Mouse (Mus musculus) naive thymus-derived CD4-positive, alpha-beta T cell, adult 2 months (primary cell): ENCODE measurements around the gene Fsd2.

Experiments used
- DNase-seq: peaks from one replicate; pipeline ENCODE4 v3.0.0-alpha.2; 2011; ENCODE audit warnings: low read depth

Fsd2 gene

DNA sequence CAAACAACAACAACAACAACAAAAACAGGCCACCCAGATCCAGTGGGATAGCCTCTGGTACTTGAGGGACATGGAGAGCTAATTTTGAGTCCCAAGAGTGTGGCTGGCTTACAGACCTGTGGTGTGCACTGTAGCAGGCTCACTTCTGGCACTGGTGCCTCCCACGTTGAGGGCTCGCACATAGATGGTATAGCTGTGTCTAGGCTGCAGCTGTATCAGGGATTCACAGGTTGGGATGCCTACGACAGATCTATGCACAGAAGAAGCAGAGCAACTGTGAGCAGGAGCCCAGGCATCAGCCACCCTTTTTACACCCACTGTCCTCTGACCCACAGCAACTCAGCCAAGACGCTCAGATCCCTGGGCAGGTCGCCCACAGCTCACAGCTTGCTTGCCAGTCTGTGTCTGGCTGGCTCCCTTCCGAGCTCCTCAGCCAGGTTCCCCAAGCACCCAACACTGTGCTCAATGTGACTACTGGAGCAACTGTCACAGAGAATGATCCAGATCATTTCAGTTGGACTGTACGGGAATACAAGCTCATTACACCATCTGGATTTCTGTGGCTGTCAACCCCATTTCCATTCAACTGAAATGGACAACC, 24.7 kb downstream of the Fsd2 start:
- DNase-seq, result no peak

DNA sequence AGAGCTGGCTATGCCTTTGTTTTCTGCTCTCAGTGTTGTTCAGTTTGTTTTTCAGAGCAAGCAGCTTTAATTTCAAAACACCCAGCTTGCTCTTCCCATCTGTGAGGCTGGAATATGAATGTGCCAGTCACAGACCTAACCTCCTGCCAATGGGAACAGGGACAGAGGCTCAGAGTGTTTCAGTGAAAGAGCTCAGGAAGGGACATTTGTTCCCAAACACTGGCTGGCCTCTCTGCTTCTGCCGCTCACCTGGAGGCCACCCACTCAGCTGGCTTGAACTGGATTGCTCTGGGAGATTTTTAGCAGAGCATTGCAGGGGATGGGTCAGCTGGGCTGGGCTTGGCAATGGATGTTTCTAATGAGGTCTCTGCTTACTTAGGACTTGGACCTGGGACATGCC, 25.7 kb downstream of the Fsd2 start:
- no peak for DNase-seq

DNA sequence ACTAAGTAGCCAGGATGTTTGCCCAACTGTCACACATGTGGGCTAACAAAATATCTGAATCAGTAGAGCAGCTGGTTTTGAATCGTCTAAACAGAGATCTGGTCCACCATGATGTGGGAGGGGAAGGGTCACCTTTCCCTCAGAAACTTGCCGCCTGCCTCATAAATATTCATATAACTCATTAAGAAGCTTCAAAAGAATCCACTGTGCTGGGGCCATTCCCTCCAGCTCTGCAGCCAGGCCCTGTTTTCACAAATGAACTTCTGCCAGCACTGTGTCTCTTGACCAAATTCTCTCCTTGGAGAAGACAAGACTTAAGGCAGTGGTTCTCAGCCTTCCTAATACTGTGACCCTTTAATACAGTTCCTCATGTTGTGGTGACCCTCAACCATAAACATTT, 27.2 kb downstream of the Fsd2 start:
- DNase-seq, result no peak

DNA sequence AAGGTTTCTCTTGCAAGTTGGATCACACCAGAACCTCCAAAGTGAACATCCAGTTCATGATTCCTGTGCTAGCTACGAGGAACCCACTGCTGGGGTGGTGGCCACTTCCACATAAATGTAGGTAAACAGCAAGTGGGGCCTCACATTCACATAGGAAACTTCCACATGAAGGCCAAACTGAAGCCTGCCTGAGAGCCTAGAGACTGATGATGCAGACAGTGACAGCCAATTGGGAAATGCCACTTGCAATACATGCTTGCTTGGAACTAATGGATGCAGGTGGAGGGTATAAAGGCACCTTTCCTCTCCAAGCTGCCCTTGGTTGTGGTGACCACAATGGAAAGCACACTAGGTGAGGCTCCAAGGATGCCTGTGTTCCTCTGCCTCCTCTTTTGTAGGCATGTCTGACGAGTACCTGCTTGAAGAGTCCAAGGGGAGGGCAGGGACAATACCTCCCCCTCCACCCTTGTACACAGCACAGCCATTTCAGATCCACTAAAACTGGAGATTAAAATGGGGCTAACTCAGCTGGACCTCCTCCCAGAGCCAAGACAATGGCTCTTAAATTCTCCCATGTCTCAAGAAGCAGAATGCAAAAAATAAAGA, 28.6 kb downstream of the Fsd2 start:
- DNase-seq, result peak; percentile 51

GRCm38 (mm10) chr7:81536478-81536877, 30.3 kb downstream of the Fsd2 start:
- no peak for DNase-seq

- DNase-seq, result no peak
Observed at GRCm38 (mm10) chr7:81531462-81531861, 35.3 kb downstream of the Fsd2 start.

DNA sequence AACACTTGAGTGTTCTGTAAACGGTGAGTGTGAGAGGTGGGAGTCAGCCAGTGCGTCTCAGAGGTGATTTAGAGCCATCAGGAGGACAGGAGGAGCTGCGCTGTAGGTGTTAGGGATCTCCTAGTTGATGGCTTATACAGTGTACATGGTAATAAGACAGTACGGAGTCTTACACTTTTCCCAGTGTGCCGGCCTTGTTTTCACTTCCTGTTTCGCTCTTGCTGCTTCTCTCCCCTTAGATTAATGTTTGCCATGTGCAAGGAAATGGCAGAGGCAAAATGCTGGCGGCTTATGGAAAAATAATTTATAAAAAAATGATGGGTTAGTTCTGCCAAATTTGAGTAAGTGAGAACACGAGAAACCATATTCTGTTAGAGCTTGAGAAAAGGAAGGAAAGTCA, 37.8 kb downstream of the Fsd2 start:
- no peak for DNase-seq

DNA sequence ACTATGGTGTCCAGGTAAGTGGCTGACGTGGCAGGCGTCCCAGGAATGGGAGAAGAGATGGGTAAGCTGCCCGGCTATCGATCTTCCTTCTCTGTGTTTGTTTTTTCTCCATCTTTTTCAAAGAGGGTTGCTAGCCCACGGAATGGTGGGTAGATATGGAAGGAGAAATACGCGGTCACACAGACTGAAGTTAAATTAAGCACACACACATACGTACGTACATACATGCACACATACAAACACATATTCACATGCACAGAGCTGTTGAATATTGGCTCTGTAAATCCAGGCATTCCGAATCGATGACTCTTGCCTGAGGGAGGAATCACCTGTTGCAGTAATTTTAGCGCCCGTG, 43.1 kb downstream of the Fsd2 start:
- no peak for DNase-seq

- peak; percentile 97 for DNase-seq
Observed at GRCm38 (mm10) chr7:81523008-81523662, 43.6 kb downstream of the Fsd2 start.

- no peak for DNase-seq
Observed at GRCm38 (mm10) chr7:81516154-81517030, 50.4 kb downstream of the Fsd2 start.

- DNase-seq, result no peak
Observed at GRCm38 (mm10) chr7:81514906-81515590, 51.7 kb downstream of the Fsd2 start.

DNA sequence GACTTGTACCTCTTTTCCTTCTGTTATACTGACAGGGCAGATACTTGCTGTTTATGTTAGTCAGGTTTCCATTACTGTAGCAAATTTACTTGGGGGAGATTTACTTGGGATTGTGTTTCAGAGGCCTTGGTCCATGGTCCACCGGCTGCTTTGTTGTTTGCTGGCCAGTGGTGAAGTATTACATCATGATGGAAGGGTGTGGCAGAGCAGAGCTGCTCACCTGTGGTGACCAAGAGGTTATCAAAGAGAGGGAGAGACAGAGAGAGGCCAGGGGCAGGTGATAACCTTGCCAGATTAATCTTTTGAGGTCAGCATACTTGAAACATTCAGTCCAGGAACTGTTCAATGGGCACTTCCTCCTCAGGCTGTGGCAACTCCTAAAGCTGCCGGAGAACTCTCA, 65.7 kb downstream of the Fsd2 start:
- no peak for DNase-seq

DNA sequence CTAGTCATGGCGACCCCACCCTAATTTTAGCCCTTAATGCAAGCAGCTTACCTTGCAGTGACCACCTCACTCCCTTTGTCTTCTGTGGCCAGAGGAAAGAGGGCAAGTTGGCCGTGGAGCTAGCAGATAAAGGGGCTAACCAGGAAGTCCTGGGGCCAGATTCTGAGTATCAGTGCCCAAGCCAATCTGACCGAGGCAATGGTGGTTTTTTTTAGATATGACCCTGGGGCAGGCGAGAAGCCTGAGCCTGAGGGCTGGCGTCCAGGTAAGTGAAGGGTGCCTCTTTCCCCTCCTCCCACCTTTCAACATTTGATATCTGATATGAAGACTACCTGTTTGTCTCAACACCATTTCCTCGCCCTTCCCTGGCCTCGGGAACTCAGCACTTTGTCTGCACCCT, 68.6 kb downstream of the Fsd2 start, which contains the start of gene BC048679:
Gene BC048679 (minus strand): TSS at position 101 of the 400 bp plus-strand sequence.
- no peak for DNase-seq

DNA sequence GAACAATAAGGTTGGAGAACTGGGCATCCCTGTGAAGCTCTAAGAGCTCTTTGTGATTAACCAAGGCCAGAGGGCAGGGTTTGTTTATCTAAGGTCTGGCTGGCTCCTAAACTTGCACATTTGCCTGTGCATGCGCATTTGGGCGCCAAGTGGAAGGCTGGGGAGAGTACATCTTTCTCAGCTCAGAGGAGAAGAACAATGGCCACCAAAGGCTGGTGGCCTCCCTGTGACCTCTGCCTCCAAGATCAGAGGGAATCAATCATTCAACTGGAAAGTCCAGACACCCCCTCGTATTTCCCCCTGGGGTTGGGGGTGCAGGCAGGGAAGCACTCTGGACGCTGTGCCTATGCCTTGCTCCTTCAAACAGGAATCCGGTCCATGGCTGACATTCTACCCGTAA, 69.6 kb downstream of the Fsd2 start:
- DNase-seq, result no peak

GRCm38 (mm10) chr7:81493331-81494021, 73.3 kb downstream of the Fsd2 start, which contains the start of gene Ap3b2:
Gene Ap3b2 (minus strand): TSS chr7:81493925.
- no peak for DNase-seq

DNA sequence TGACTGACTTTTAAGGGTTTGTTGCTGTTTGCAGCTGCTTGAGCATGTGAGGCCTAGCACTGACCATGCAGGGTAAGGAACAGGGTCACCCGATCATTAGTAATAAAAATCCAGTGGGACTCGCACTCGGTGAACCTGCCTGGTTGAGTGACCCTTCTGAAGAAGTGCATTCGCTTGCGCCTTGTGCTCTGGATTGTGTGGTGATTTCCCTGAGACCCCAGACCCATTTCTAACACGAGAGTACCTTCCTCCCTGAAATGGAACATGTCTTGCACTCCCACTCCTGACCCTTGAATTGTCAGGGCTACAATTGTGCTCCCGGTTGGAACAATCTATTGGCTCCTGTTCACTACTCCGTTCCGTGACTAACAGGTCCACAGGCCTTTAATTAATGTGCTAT, 74.1 kb downstream of the Fsd2 start:
- DNase-seq, result no peak

GRCm38 (mm10) chr7:81489649-81490048, 77.1 kb downstream of the Fsd2 start:
- DNase-seq, result no peak
